Mouse (Mus musculus): ENCODE data around the gene Bicdl1.

Gene Bicdl1

DNA sequence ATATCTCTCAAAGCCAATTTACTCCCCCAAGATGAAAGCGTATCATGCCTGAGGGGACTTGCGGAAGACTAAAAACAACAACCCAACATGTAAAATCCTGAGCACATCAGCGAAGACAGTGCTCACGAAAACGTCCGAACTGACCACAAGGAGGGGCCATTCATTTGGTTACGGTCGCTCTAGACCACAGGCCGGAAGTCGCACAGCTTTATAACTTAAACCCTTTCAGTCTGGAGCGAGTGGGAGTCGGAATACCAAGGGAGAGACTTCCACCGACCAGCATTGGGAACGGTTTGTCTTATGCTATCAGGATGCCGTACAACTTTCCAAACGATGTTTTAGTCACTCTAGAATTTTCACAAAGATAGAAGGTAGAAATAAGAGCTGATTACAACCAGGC lies 5.4 kb downstream of the Bicdl1 start:
- no peak for DNase-seq (ENCODE audit: low read depth)

- DNase-seq (ENCODE audit: low read depth), result no peak
Measured at GRCm38 (mm10) chr5:115724422-115724821, 7.0 kb downstream of the Bicdl1 start.

DNA sequence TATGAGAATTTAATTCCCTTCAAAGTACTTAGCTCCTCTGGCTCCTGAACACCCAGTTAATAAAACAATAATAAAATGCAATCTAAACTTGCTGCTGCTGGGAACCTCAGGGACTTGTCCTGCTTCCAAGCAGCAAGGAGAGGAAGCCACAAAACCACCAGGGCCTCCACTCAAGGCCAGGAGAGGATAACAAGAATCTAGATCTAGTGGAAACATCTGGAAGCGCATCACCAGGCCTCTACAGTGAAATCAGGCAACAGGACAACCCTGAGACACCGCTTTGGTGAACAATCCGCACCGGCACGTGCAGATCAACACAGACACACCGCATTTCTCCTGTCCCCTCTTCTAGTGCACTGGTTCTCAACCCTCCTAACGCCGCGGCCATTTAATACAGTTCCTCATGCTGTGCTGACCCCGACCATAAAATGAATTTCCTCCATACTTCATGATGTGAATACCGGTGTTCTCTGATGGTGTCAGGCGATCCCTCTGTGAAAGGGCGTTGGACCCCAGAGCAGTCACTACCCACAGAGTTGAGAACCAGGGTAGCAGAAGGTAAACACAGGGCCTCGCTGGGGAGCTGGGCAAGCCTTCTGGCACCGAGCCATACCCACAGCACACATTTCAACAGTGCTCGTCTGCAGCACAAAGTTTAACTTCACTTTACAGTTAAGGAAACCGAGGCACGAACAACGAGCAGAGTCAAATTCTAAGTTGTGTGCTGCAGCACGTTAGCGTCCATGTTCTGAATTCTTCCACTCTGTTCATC lies 9.0 kb downstream of the Bicdl1 start:
- DNase-seq (ENCODE audit: low read depth), result no peak

- DNase-seq (ENCODE audit: low read depth), result no peak
Measured at GRCm38 (mm10) chr5:115720761-115721160, 10.7 kb downstream of the Bicdl1 start.

DNA sequence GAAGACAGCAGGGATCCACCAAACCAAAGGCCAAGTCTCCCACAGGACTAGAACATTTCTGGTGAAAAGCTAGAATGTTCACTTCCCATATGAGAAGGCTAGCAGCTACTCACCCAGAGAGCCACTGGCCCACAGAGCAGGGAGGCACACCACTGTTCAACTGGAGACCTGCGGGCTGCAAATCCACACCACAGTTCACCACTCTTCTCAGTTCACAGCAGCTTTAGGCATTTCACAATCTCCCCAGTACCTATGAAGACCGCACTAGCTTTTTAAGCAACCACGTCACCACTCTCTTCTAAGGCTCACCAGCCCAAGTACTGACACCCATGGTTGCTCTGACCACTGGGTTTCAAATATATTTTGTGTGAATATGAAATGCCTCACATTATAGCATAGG lies 13.7 kb downstream of the Bicdl1 start:
- DNase-seq (ENCODE audit: low read depth), result no peak

DNA sequence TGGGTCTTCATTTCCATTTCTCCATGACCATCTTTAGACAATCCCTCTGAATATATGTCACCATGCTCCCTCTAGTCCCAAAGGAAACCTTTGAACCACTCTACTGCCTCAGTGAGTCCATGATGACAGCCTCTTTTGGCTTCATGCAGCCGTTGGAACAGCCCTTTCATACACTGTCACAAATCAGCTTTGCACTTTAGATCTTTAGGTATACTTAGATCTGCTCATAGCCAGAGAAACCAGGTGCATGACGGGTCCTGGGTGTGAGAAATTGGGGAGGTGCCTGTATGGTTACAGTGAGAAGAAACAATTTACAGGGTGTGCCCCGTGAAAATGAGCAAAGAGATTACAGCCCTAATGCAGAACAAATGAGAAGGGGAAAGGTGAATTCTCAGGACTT lies 14.3 kb downstream of the Bicdl1 start:
- DNase-seq (ENCODE audit: low read depth), result no peak

- no peak for DNase-seq (ENCODE audit: low read depth)
Measured at GRCm38 (mm10) chr5:115716426-115716825, 15.0 kb downstream of the Bicdl1 start.

DNA sequence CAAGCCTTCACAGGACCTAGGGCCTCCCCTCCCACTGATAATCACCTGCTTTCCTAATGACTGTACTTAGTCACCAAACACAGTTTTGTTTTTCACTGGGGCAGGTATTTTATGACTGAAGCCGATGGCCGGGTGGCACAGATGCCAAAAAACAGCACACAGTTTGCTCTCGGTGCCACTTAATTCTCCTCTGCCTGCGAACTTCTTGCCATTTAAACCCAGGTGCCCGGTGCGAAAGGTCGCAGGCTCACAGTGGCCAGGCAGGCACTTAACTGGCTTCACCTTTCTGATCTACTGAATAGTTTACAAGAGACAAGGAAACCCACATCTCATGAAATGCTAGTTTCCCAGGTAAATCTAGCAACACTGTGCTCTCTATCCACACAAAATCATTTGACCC lies 16.7 kb downstream of the Bicdl1 start:
- no peak for DNase-seq (ENCODE audit: low read depth)

GRCm38 (mm10) chr5:115712487-115712886 lies 18.9 kb downstream of the Bicdl1 start:
- no peak for DNase-seq (ENCODE audit: low read depth)

- DNase-seq (ENCODE audit: low read depth), result no peak
Measured at GRCm38 (mm10) chr5:115711636-115712419, 19.6 kb downstream of the Bicdl1 start.

DNA sequence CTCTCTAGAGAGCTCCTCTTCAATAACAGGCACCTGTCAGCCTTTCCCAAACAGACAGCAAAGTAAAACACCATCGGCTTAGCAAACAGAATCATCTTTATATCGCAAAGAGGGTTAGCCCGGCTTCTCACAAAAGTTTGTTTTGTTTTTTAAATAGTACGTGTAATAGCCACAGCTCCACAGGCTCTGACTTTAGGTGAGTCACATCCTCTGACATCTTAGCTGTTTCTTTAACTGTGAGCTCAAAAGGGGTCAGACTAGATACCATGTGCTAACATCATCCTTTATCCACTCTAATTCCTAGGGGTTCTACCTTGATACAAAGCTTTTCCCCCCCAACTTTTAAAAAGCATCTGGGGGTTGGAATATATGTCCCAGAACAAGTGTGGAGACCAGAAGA lies 21.2 kb downstream of the Bicdl1 start:
- DNase-seq (ENCODE audit: low read depth), result no peak

DNA sequence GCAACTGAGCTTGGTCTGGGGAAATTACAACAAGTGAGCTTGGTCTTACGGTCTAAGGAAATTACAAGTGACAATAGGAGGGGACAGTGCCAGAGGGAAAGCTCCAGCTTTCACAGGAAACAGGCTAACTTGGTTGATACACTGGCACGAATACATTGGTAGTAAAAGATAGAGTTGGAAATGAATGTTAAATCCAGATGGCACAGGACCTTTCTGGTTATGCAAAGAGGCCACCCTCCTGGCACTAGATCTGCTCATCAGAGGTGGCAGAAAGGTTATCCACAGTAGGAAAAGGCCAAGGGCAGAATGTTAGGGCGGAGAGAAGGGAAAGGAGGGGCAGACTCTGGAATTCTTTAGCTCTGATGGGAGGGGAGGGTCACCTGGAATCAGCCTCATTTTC lies 22.5 kb downstream of the Bicdl1 start:
- no peak for DNase-seq (ENCODE audit: low read depth)

- DNase-seq (ENCODE audit: low read depth), result no peak
Measured at GRCm38 (mm10) chr5:115701981-115702380, 29.4 kb downstream of the Bicdl1 start.

GRCm38 (mm10) chr5:115701215-115701614 lies 30.2 kb downstream of the Bicdl1 start:
- no peak for DNase-seq (ENCODE audit: low read depth)

- no peak for DNase-seq (ENCODE audit: low read depth)
Measured at GRCm38 (mm10) chr5:115696811-115697210, 34.6 kb downstream of the Bicdl1 start.

GRCm38 (mm10) chr5:115695191-115695770 lies 36.1 kb downstream of the Bicdl1 start:
- DNase-seq (ENCODE audit: low read depth), result no peak

GRCm38 (mm10) chr5:115693271-115693670 lies 38.1 kb downstream of the Bicdl1 start:
- DNase-seq (ENCODE audit: low read depth), result no peak

DNA sequence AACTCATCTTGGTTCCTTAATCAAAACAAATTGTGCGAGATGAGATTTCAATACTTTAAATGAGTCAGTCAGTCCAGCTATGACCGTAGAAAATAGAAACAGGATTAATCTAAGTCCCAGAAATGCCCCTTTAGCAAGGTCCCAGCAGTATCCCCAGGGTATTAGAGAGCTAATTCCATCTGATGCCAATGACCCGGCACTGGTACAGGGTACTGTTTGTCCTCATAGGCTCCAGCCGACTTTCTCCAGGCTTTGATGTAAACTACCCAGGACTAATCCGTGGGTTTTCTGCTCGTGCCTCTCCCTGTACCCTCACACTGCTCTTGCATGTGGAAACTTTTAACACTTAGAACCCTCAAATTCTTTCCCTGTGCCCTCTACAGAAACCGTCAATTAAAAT lies 44.7 kb downstream of the Bicdl1 start:
- DNase-seq (ENCODE audit: low read depth), result no peak

GRCm38 (mm10) chr5:115685126-115685525 lies 46.3 kb downstream of the Bicdl1 start:
- DNase-seq (ENCODE audit: low read depth), result no peak

DNA sequence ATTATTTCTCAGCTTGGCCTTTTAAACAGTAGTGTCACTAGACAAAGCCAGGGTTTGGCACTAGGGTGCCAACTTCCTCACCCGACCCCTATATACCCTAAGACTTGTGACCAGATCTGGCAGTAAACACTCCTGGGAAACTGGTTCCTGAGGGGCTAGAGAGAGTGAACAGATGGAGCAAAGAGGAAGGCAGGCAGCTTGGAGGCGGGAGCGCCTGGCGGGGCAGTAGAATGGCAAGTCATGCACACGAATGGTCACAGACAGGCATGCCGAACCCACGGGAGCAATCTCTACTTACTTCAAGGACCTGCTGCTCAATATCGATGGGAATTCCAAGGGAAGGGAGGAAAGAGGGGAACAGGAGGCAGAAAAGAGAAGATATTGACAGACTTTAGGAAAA lies 59.6 kb downstream of the Bicdl1 start:
- DNase-seq (ENCODE audit: low read depth), result no peak

DNA sequence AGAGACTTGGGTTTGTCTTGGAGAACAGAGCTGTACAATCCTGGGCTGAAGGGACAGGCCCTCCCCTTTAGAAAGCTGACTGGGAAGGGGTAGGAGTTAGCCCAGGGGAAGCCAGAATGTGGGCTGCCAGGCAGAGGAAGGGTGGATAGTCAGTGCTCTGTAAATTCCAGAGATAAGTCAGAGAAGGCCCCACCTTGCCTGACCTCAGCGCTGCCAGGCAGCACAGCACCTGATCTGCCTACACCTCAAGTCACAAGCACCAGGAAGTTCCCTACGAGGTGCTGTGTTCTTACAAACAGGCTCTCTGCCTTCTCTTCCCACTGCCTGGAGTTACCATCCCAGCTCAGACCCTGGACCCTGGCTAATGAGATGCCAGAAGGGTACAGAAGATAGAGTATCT lies 61.0 kb downstream of the Bicdl1 start:
- no peak for DNase-seq (ENCODE audit: low read depth)

- no peak for DNase-seq (ENCODE audit: low read depth)
Measured at GRCm38 (mm10) chr5:115669974-115670373, 61.4 kb downstream of the Bicdl1 start.

GRCm38 (mm10) chr5:115668986-115669385 lies 62.4 kb downstream of the Bicdl1 start:
- DNase-seq (ENCODE audit: low read depth), result no peak

Measured in c-Kit-positive CD71-negative TER-119-negative erythroid progenitor cells, embryonic 14.5 days (primary cell).